Mouse (Mus musculus): ENCODE data around the gene Prss12.
A peak's percentile ranks its signal among the peaks of the same experiment; 100 is the strongest.

The Prss12 gene

GRCm38 (mm10) chr3:123446708-123447537 lies at the start of gene Prss12:
TSS of gene Prss12 (plus strand) at chr3:123446913.
- peak; percentile 66 to 71 for DNase-seq

- DNase-seq: no peak
Measured at GRCm38 (mm10) chr3:123397562-123398481, 48.9 kb upstream of the Prss12 start.

GRCm38 (mm10) chr3:123404945-123405344 lies 41.8 kb upstream of the Prss12 start:
- no peak for DNase-seq

GRCm38 (mm10) chr3:123411821-123412578 lies 34.7 kb upstream of the Prss12 start:
- DNase-seq: no peak

DNA sequence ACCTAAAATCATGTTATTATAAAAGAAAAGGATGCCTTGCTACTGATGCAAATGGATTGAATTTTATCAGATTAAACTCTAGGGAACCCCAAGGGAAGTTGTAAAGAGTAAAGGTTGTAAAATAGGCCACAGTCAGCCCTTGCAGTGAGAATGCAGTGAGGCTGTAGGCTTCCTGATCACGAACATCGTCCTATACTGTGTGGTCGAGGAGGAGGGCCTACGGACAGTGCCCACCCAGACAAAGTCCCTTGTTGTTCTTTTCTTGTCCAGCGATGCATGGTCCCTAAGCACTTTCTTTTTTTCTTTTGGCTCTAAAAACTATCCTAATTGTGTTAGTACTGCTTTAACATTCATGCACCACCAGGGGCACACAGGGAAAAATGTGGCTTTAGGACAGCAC lies 33.5 kb upstream of the Prss12 start:
- DNase-seq: no peak

DNA sequence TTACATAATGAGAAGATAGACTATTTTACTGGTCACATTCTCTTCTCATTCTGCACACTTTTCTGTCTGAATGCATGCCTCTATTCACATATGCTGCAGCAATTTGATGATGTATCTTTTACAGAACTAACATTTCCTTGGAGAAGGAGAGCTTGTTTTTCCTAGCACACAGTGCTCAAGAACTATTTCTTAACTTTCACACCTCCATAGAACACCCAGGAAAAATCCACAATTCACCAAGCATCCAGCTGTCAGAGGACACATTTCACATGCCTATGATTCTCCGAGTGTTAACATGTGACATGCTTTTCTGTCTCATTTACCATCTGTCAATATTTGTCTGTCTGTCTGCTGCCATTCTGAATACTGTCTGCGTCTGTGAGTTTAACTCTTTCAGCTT lies 21.1 kb upstream of the Prss12 start:
- DNase-seq: no peak

GRCm38 (mm10) chr3:123428005-123428404 lies 18.7 kb upstream of the Prss12 start:
- DNase-seq: no peak

DNA sequence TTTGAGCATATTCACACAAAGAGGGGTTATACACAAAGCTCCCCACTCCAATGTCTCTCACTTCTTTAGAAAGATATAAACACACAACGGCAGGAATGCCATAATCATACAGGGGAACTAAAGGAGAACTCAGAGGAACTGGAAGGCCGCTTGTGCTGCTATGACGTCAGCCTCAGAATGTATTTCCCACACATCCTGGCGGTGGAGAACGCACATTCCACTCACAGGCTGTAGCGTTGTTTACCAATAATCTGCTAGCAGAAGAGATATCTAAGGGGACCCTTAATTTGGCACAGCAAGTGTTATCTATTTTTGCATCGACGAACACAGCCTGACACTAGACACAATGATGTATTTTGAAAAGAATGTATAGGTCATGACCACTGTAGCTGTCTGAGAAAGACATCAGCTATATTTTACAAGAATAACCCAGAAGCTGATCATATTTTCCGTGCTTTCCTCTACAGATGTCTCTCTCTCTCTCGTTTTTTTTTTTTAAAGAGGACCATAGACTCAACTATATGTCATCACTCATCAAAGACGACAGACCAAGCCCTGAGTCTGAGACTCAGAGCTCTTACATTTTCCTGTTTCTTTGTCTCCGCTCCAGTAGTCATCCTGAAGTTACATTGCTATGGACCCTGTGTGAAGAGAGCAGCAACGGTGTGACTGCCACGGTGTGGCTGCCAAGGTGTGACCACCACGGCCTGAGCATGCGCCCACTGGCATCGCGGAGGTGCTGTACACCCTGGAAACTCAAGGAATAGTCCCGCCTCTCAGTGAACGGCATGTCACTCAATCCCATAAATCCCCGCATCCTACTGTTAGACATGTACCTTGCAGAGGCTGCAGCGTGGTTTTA lies 16.9 kb upstream of the Prss12 start:
- no peak for DNase-seq

DNA sequence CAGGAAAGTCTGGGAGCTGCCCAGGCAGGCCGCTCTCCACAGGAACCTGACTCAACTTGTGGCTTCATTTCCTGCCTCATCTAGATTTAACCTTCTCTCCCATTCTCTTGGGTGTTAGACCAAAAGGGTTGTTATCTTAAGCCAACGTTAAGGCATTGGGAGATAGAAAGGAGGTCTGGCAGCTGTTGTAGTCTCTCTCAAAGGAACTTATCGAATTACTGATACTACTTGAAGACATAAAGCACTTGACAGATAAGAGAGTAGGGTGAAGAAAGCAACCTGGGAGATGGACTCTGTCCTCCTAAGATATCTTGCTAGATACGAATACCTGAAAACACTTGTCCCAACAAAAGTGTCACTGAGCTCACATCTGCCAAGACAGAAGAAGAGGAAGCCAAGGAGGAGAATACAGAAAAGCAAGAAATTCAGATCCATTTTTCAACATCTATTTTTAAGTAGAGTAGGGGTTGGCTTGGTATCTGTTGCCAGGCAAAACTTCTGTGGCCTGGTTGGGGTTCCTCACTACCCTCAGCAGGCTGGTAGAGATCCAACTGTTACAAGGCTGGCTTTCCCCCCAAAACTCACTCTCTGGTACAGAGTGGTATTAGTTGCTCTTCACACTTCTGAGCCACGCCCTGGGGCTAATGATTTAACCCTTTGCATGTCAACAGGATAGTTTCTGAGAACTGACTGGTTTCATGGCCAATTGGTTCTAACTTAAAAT lies 14.6 kb upstream of the Prss12 start:
- DNase-seq: no peak

- DNase-seq: no peak
Measured at GRCm38 (mm10) chr3:123433362-123433761, 13.4 kb upstream of the Prss12 start.

- no peak for DNase-seq
Measured at GRCm38 (mm10) chr3:123437608-123438007, 9.1 kb upstream of the Prss12 start.

GRCm38 (mm10) chr3:123440490-123440889 lies 6.2 kb upstream of the Prss12 start:
- no peak for DNase-seq

GRCm38 (mm10) chr3:123444466-123444865 lies 2.2 kb upstream of the Prss12 start:
- DNase-seq: no peak

DNA sequence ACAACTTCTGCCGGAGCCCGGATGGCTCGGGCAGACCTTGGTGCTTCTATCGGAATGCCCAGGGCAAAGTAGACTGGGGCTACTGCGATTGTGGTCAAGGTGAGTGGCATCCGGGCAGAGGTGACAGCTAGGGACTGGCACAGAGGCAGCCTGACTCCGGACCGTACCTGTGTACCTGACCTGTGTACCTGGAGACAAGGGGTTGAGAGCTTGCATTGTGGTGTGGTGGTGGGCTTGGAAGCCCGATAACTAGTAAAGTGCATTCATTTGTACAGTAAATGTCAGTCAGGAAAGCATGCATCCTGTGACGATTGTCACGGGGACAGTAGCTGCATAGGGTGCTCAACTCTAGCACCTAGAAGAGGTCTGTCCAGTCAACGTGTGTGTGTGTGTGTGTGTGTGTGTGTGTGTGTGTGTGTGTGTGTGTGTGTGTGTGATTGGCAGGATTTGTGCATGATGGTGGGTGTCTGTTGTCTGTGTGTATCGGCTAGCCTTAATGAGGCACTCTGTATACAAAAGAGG lies 886 bp downstream of the Prss12 start:
- DNase-seq: peak; percentile 20 to 33

DNA sequence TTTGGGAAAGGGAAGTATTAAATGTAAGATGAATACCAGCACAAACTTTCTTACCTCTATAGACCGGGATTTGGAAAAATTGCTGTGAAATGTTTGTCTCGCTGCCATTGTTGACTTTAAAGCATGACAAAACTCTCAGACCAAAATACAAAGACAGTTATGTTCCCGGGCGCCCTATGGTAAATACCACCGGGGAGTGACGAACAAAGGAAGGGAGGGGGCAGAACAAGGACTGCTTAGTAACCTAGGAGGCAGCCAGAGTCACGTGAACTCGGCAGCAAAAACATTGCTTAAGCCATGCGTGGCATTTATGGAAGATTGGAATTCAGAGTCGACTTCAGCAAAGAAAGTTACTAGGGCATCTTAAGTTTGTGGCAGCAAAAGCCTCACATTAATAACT lies 1.4 kb downstream of the Prss12 start:
- no peak for DNase-seq

DNA sequence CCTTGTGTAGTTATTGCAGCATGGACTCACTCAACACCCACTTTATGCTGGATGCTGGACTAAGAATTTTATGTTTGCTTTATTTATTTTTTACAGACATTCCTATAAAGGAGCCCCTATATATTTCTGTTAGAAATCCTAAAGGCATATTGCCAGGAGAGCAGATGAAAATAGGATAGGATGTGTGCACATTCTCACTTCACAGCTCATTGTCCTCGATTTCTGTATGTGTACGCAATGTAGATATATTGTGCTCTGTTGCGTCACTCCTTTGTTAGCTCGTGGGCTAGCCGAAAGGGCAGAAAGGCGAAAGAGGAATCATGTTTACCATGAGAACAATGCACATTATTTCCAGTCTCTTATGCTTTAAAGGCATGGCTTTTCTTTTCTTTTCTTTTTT lies 3.4 kb downstream of the Prss12 start:
- DNase-seq: no peak

DNA sequence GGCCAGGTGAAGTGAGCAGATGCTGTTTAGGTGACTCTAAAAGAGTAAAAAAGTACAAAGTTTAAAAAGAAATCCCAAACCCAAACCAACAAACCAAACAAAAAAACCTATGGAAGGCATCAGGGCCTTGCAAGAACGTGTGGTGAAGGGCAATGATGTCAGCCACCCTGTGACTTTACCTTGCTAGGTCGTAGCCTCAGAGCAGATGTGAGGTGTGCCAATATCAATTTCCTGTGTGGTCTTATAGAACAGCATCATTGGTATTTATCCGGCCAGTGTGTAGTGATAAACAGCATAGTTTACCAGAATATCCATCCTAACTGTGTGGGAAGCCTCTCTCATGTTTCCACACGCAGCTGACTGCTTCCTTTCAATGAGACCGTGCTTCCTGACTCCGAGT lies 6.2 kb downstream of the Prss12 start:
- DNase-seq: no peak

DNA sequence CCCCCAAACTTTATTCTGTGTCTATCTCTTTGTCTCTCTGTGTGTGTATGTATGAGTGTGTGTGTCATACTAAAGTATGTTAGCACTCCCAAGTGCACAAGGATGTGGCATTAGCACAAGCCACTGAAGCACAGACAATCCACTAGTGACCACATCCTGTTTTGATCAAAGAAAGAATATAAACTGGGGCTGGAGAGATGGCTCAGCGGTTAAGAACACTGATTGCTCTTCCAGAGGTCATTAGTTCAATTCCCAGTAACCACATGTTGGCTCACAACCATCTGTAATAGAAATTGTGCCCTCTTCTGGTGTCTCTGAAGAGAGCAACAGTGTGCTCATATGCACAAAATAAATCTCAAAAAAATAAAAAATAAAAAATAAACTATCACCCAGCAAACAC lies 12.8 kb downstream of the Prss12 start:
- no peak for DNase-seq

GRCm38 (mm10) chr3:123460436-123460835 lies 13.7 kb downstream of the Prss12 start:
- peak; percentile 12 to 29 for DNase-seq

GRCm38 (mm10) chr3:123462264-123462663 lies 15.6 kb downstream of the Prss12 start:
- DNase-seq: no peak

DNA sequence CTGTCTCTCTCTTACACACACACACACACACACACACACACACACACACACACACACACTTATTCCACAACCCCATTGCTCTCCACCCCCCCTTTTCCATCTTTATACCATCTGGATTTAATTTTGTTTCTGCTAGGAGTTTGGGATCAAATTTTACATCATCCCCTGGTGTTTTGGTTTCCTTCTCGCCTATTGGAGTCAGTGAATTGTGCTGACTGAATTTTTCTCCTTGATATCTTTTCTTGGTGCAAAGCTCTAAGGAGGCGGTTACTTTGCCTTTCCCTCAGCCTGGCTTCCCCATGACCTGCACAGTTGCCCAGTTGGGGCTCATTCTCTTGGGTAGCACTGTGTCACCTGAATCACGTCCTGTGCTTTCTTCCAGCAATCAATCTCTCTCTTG lies 30.1 kb downstream of the Prss12 start:
- DNase-seq: no peak

Data from cerebellum, postnatal 14 days (tissue).